Mouse (Mus musculus) intestine, embryonic 16.5 days (tissue): ENCODE results near the gene Slc8a1. TPM values are rescaled to one million over a fixed set of nuclear protein-coding genes. Genes with fewer than 3 reads are reported as not detected.

ENCODE experiments used
- ATAC-seq: fragments of 200-750 bp; cut with Nextera tagmentation; 2 replicates; pipeline ENCODE4 v1.8.0; 2017; ENCODE audit warnings: moderate TSS enrichment, moderate library complexity
- H3K27ac ChIP-seq: fragments of 300-500 bp; sonication (generic); 2 replicates; pipeline ENCODE4 v1.5.1; 2014; ENCODE audit warnings: mild to moderate bottlenecking, low read length
- H3K27me3 ChIP-seq: fragments of 300-500 bp; sonication (generic); replicated peaks from 2 replicates; pipeline ENCODE4 v1.6.1; 2014; ENCODE audit warnings: low read length, control low read depth, mixed read lengths; ENCODE audit not compliant: control insufficient read depth, insufficient read depth
- H3K36me3 ChIP-seq: fragments of 300-500 bp; sonication (generic); 2 replicates; pipeline ENCODE4 v1.6.1; 2014; ENCODE audit warnings: low read length, control low read depth; ENCODE audit not compliant: control insufficient read depth, insufficient read depth
- H3K4me1 ChIP-seq: fragments of 300-500 bp; sonication (generic); 2 replicates; pipeline ENCODE4 v1.6.1; 2014; ENCODE audit warnings: low read length, control low read depth, mixed read lengths; ENCODE audit not compliant: control insufficient read depth, insufficient read depth
- H3K4me2 ChIP-seq: fragments of 300-500 bp; sonication (generic); 2 replicates; pipeline ENCODE4 v1.6.1; 2014; ENCODE audit warnings: low read depth, low read length, control low read depth
- H3K4me3 ChIP-seq: fragments of 300-500 bp; sonication (generic); 2 replicates; pipeline ENCODE4 v1.5.1; 2014; ENCODE audit warnings: mild to moderate bottlenecking, low read length
- H3K9ac ChIP-seq: fragments of 300-500 bp; sonication (generic); 2 replicates; pipeline ENCODE4 v1.6.1; 2014; ENCODE audit warnings: low read depth, low read length
- H3K9me3 ChIP-seq: fragments of 300-500 bp; sonication (generic); 2 replicates; pipeline ENCODE4 v1.6.1; 2016; ENCODE audit warnings: low read length, control low read depth; ENCODE audit not compliant: control insufficient read depth
- WGBS: fragments of 180-500 bp; shearing (Covaris S2); extraction: QIAGEN DNeasy Blood & Tissue Kit; methylation state at CpG from one replicate; pipeline ENCODE4 v1.1.7; 2014; 5-methylcytosine and 5-hydroxymethylcytosine counted together
- polyA plus RNA-seq: library from polyadenylated mRNA; unstranded; fragments of >200 nt; fragmentation: Nextera tagmentation; extraction: Ambion mirVana; gene quantifications from 2 replicates; pipeline ENCODE4 v1.2.1, GENCODE M21; 2015

The Slc8a1 gene
- polyA plus RNA-seq, 1 experiment from 2014 or later = 3.6 TPM

- H3K9me3 ChIP-seq = no peaks in the 10 kb centered on the region
- 54% methylated on average over 6 of the region's 6 CpGs for WGBS
- no peak overlapping the region for H3K4me2 ChIP-seq
Measured at GRCm38 (mm10) chr17:81513368-81513958, 224.7 kb downstream of the Slc8a1 start.

GRCm38 (mm10) chr17:81505162-81505685 lies 233.0 kb downstream of the Slc8a1 start:
- Histone ChIP-seq H3K4me3 (no peak overlapping the region), H3K4me2 (no peak overlapping the region), H3K9ac (no peak overlapping the region), H3K27ac (no peak overlapping the region), H3K27me3 (no peaks in the 10 kb centered on the region), H3K9me3 (no peaks in the 10 kb centered on the region), H3K36me3 (no peaks in the 10 kb centered on the region), H3K4me1 (peaks cover 4% of the 10 kb centered on the region; the same call in 1 of the 2 replicates)
- no peak for ATAC-seq
- 74% methylated on average over 5 of the region's 5 CpGs for WGBS

More at GRCm38 (mm10) chr17:81513368-81513958, 224.7 kb downstream of the Slc8a1 start:
- H3K27me3 ChIP-seq = no peaks in the 10 kb centered on the region
- H3K4me1 ChIP-seq = peaks cover 6% of the 10 kb centered on the region; the same call in 1 of the 2 replicates
- no peak overlapping the region for H3K9ac ChIP-seq
- no peak overlapping the region for H3K27ac ChIP-seq
- no peak for ATAC-seq
- no peak overlapping the region for H3K4me3 ChIP-seq
- H3K36me3 ChIP-seq = no peaks in the 10 kb centered on the region

- Histone ChIP-seq H3K27ac (no peak overlapping the region), H3K4me1 (peaks cover 4% of the 10 kb centered on the region; the same call in 1 of the 2 replicates), H3K36me3 (no peaks in the 10 kb centered on the region), H3K4me2 (no peak overlapping the region), H3K9me3 (no peaks in the 10 kb centered on the region), H3K9ac (no peak overlapping the region), H3K27me3 (no peaks in the 10 kb centered on the region), H3K4me3 (no peak overlapping the region)
- WGBS = 86% methylated on average over 2 of the region's 2 CpGs
- ATAC-seq = no peak
Measured at GRCm38 (mm10) chr17:81504040-81504439, 234.1 kb downstream of the Slc8a1 start.

- no peak for ATAC-seq
- Histone ChIP-seq H3K4me2 (no peak overlapping the region), H3K4me1 (peaks cover 4% of the 10 kb centered on the region; the same call in 1 of the 2 replicates), H3K27ac (no peak overlapping the region), H3K27me3 (no peaks in the 10 kb centered on the region), H3K9me3 (no peaks in the 10 kb centered on the region), H3K9ac (no peak overlapping the region), H3K36me3 (no peaks in the 10 kb centered on the region), H3K4me3 (no peak overlapping the region)
- 73% methylated on average over 3 of the region's 3 CpGs for WGBS
Measured at GRCm38 (mm10) chr17:81502732-81503131, 235.4 kb downstream of the Slc8a1 start.

- peaks cover 4% of the 10 kb centered on the region; the same call in 1 of the 2 replicates for H3K4me1 ChIP-seq
- ATAC-seq = 0 out of 2 replicates have a peak, but pooled peaks have one; percentile 26
- no peaks in the 10 kb centered on the region for H3K9me3 ChIP-seq
- H3K27me3 ChIP-seq = no peaks in the 10 kb centered on the region
- no peak overlapping the region for H3K4me3 ChIP-seq
- H3K9ac ChIP-seq = no peak overlapping the region
- no peaks in the 10 kb centered on the region for H3K36me3 ChIP-seq
- H3K4me2 ChIP-seq = no peak overlapping the region
- no peak overlapping the region for H3K27ac ChIP-seq
- WGBS = 65% methylated on average over 5 of the region's 5 CpGs
Measured at GRCm38 (mm10) chr17:81500686-81501407, 237.3 kb downstream of the Slc8a1 start.

- H3K4me3 ChIP-seq = no peak overlapping the region
- no peak overlapping the region for H3K9ac ChIP-seq
- no peak overlapping the region for H3K4me2 ChIP-seq
- no peak overlapping the region for H3K27ac ChIP-seq
- no peaks in the 10 kb centered on the region for H3K27me3 ChIP-seq
- no peaks in the 10 kb centered on the region for H3K36me3 ChIP-seq
- H3K4me1 ChIP-seq = peaks cover 4% of the 10 kb centered on the region; the same call in 1 of the 2 replicates
- ATAC-seq = no peak; the same call in 1 of the 2 replicates
- no peaks in the 10 kb centered on the region for H3K9me3 ChIP-seq
Measured at GRCm38 (mm10) chr17:81497919-81498318, 240.3 kb downstream of the Slc8a1 start.

- 79% methylated on average over 1 of the region's 1 CpGs for WGBS
- Histone ChIP-seq H3K9me3 (no peaks in the 10 kb centered on the region), H3K27me3 (no peaks in the 10 kb centered on the region), H3K27ac (no peak overlapping the region), H3K4me3 (no peak overlapping the region), H3K4me2 (no peak overlapping the region), H3K4me1 (peaks cover 7% of the 10 kb centered on the region; the same call in 1 of the 2 replicates), H3K36me3 (no peaks in the 10 kb centered on the region), H3K9ac (no peak overlapping the region)
- no peak for ATAC-seq
Measured at GRCm38 (mm10) chr17:81496616-81497015, 241.6 kb downstream of the Slc8a1 start.

GRCm38 (mm10) chr17:81492216-81492865 lies 245.8 kb downstream of the Slc8a1 start:
- H3K9ac ChIP-seq = no peak overlapping the region
- no peak overlapping the region for H3K4me2 ChIP-seq
- 79% methylated on average over 6 of the region's 6 CpGs for WGBS
- no peaks in the 10 kb centered on the region for H3K36me3 ChIP-seq
- H3K9me3 ChIP-seq = no peaks in the 10 kb centered on the region
- peaks cover 3% of the 10 kb centered on the region; the same call in 1 of the 2 replicates for H3K4me1 ChIP-seq
- H3K27me3 ChIP-seq = no peaks in the 10 kb centered on the region
- H3K4me3 ChIP-seq = no peak overlapping the region
- ATAC-seq = no peak
- no peak overlapping the region for H3K27ac ChIP-seq

GRCm38 (mm10) chr17:81486388-81486787 lies 251.8 kb downstream of the Slc8a1 start:
- no peaks in the 10 kb centered on the region for H3K4me1 ChIP-seq
- no peak overlapping the region for H3K4me3 ChIP-seq
- H3K27ac ChIP-seq = no peak overlapping the region
- no peak overlapping the region for H3K4me2 ChIP-seq
- H3K9me3 ChIP-seq = no peaks in the 10 kb centered on the region
- H3K36me3 ChIP-seq = no peaks in the 10 kb centered on the region
- WGBS = 91% methylated on average over 1 of the region's 1 CpGs
- no peak overlapping the region for H3K9ac ChIP-seq
- ATAC-seq = no peak
- H3K27me3 ChIP-seq = no peaks in the 10 kb centered on the region
